Mouse (Mus musculus) adrenal gland, adult 2 months (tissue): Measurements from ENCODE around the gene 1700028K03Rik. TPM values are rescaled to one million over a fixed set of nuclear protein-coding genes. Genes with fewer than 3 reads are reported as not detected.

Source experiments
- DNase-seq: peaks from one replicate; pipeline ENCODE4 v3.0.0; 2021
- polyA plus RNA-seq: library from polyadenylated mRNA; depleted of rRNA; stranded (reverse); fragments of >200 nt; gene quantifications from 2 replicates; pipeline ENCODE4 v1.2.3, GENCODE M21; 2012; rRNA removed
- total RNA-seq, 2 experiments: library from RNA; stranded (reverse); gene quantifications; 2 replicates each; pipeline ENCODE4 v1.2.3; 2021

Gene 1700028K03Rik
- total and polyA plus RNA-seq, 3 experiments: 0.03 TPM; not detected in 2

- no peak for DNase-seq
These were observed 11.4 kb downstream of the 1700028K03Rik start for GRCm38 (mm10) chr5:107545927-107546326.

- no peak for DNase-seq
These were observed 13.4 kb downstream of the 1700028K03Rik start for GRCm38 (mm10) chr5:107547955-107548354.

GRCm38 (mm10) chr5:107548444-107548843 is 13.9 kb downstream of the 1700028K03Rik start:
- no peak for DNase-seq

- DNase-seq: no peak
These were observed 19.8 kb downstream of the 1700028K03Rik start for GRCm38 (mm10) chr5:107554336-107554735.

GRCm38 (mm10) chr5:107556969-107557368 is 22.5 kb downstream of the 1700028K03Rik start:
- DNase-seq: no peak

DNA sequence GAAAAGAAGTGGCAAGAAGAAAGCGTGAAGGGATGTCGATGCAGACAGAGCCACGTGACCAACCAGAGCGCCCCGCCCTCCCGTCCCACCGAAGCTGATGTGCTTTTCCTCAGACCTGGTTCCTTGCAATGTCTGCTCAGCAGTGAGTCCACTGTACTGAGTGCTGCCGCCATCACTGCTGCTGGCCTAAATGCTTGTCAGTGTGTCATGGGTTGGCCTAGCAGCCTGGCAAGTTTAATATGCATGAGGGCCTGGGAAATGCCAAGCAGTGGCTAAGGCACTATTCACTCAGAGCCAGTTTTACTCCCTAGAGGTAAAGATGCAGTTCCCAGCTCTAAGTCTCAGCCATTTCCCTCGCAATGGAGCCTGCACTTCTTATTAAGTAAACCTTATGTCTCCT is 34.6 kb downstream of the 1700028K03Rik start:
- no peak for DNase-seq

DNA sequence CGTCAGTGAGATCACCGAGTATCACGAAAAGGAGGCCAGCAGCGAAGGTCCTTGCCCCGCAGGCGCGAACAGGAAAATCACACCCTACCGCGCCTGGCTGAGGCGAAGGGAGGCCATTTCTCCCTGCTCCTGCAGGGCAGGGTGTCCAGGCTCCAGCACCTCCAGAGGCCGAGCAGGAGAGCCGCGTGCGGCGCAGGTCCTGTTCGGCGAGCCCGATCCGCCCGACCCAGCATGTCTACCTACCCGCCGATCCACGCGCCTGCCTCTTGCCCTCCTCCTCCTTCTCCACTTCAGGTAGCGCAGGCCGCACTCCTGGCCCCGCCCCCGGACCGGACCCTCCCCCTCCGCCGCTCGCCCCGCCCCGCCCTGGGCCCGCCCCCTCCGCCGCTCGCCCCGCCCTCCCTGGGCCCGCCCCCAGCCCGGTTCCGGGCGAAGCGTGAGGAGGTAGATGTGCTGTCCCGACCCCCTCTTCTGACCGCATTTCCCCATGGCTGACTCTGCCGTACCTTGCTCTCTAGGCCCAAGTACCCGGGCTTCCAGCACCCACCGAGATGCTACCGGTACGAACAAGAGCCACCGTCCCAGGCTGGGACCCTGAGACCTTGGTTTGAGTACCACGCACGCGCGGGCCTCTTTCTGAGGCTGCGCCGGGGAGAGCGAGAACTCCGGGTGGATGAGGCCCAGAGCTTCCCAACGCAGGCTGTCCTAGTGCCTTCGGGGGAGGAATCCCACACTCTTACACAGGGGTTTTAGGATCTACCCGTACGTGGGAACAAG is 63.0 kb downstream of the 1700028K03Rik start, which contains the start of the genes Rpap2 and Glmn:
Rpap2 (plus strand) TSS at position 73 of the 777 bp plus-strand sequence.
Glmn (minus strand) TSS at position 588 of the 777 bp plus-strand sequence.
- DNase-seq: peak; percentile 93

- no peak for DNase-seq
These were observed 63.9 kb downstream of the 1700028K03Rik start for GRCm38 (mm10) chr5:107598380-107598779.

Other genes starting within 250 kb of the 1700028K03Rik start
- 100 to 1,000 TPM; 206 to 233 TPM for gene Tgfbr3, start 245.1 kb upstream of the 1700028K03Rik start, total RNA-seq
- 133 and 171 TPM in 2 replicates for gene Tgfbr3, start 245.1 kb upstream of the 1700028K03Rik start, polyA plus RNA-seq
- gene Brdt, start 203.6 kb upstream of the 1700028K03Rik start, total RNA-seq: 1 to 10 TPM; 1.2 to 4.4 TPM
- 1.3 and 1.7 TPM in 2 replicates for gene Brdt, start 203.6 kb upstream of the 1700028K03Rik start, polyA plus RNA-seq
- gene Ephx4, start 132.0 kb upstream of the 1700028K03Rik start, total RNA-seq: 1 to 10 TPM in 1 of 2 experiments, under 1 TPM in 1; 0.89 to 1.5 TPM
- 1.1 TPM in 2 replicates for gene Ephx4, start 132.0 kb upstream of the 1700028K03Rik start, polyA plus RNA-seq
- gene Lpcat2b, start 103.2 kb upstream of the 1700028K03Rik start, total RNA-seq: not detected
- not detected in 2 replicates for gene Lpcat2b, start 103.2 kb upstream of the 1700028K03Rik start, polyA plus RNA-seq
- gene Btbd8, start 96.7 kb upstream of the 1700028K03Rik start, total RNA-seq: 1 to 10 TPM; 4.4 to 8.5 TPM
- 0.41 and 0.58 TPM in 2 replicates for gene Btbd8, start 96.7 kb upstream of the 1700028K03Rik start, polyA plus RNA-seq
- gene Gm42669, start 27.1 kb upstream of the 1700028K03Rik start, total RNA-seq: not detected
- 0.07 TPM in 1 of 2 replicates, not detected in the other for gene Gm42669, start 27.1 kb upstream of the 1700028K03Rik start, polyA plus RNA-seq
- gene Rpap2, start 62.7 kb downstream of the 1700028K03Rik start, total RNA-seq: 10 to 100 TPM; 13.2 to 14.5 TPM
- 1.5 and 2.5 TPM in 2 replicates for gene Rpap2, start 62.7 kb downstream of the 1700028K03Rik start, polyA plus RNA-seq
- 1 to 10 TPM; 5.3 to 8.3 TPM for gene Glmn, start 63.2 kb downstream of the 1700028K03Rik start, total RNA-seq
- gene Glmn, start 63.2 kb downstream of the 1700028K03Rik start, polyA plus RNA-seq: 0.26 and 0.66 TPM in 2 replicates
- under 1 TPM in 1 of 2 experiments, not detected in 1; 0.31 TPM for gene Gfi1, start 191.3 kb downstream of the 1700028K03Rik start, total RNA-seq
- 0.09 and 0.66 TPM in 2 replicates for gene Gfi1, start 191.3 kb downstream of the 1700028K03Rik start, polyA plus RNA-seq